Mouse (Mus musculus) small intestine, adult 2 months (tissue): ENCODE data around the gene Tnfrsf21.

Experiments
- CTCF ChIP-seq: fragments of 200-500 bp; IDR thresholded peaks from 2 replicates; pipeline ENCODE4 v1.5.1; 2012; ENCODE audit warnings: low read depth, mild to moderate bottlenecking, control low read depth, inconsistent platforms, low read length, moderate library complexity, mixed read lengths; ENCODE audit not compliant: insufficient replicate concordance, insufficient read length; ENCODE audit errors: extremely low read depth
- POLR2A ChIP-seq: fragments of 200-500 bp; IDR thresholded peaks from 2 replicates; pipeline ENCODE4 v1.6.1; 2012; ENCODE audit warnings: low read depth, mild to moderate bottlenecking, control low read depth, inconsistent platforms, low read length, moderate library complexity

- TF ChIP-seq POLR2A (no peak), CTCF (no peak)
Observed at GRCm38 (mm10) chr17:43113391-43113984, 97.1 kb downstream of the Tnfrsf21 start.
